Mouse (Mus musculus): ENCODE measurements at regions not wholly inside any gene's neighbourhood (a gene's known extent, or its start where the extent isn't known, plus 50 kb on each side); places are given as distances from the start of the nearest gene placed in this dataset.

- DNase-seq: no peak
Measured at GRCm38 (mm10) chr15:67725239-67725638, 1224.5 kb upstream of the Lrrc6 start.

- no peak for DNase-seq
Measured at GRCm38 (mm10) chr15:67714203-67714602, 1213.5 kb upstream of the Lrrc6 start.

GRCm38 (mm10) chr15:67686140-67686539 is 1185.4 kb upstream of the Lrrc6 start:
- DNase-seq: no peak

- no peak for DNase-seq
Measured at GRCm38 (mm10) chr15:67673276-67673675, 1172.6 kb upstream of the Lrrc6 start.

- no peak for DNase-seq
Measured at GRCm38 (mm10) chr15:67636155-67636554, 1135.4 kb upstream of the Lrrc6 start.

- no peak for DNase-seq
Measured at GRCm38 (mm10) chr15:67626704-67627287, 1126.1 kb upstream of the Lrrc6 start.

- no peak for DNase-seq
Measured at GRCm38 (mm10) chr15:67611896-67612295, 1111.2 kb upstream of the Lrrc6 start.

- no peak for DNase-seq
Measured at GRCm38 (mm10) chr15:67598426-67598825, 1097.7 kb upstream of the Lrrc6 start.

- DNase-seq: no peak
Measured at GRCm38 (mm10) chr15:67576581-67576980, 1075.9 kb upstream of the Lrrc6 start.

GRCm38 (mm10) chr15:67571614-67572013 is 1070.9 kb upstream of the Lrrc6 start:
- no peak for DNase-seq

- DNase-seq: no peak
Measured at GRCm38 (mm10) chr15:67557304-67557703, 1056.6 kb upstream of the Lrrc6 start.

GRCm38 (mm10) chr15:67551911-67552310 is 1051.2 kb upstream of the Lrrc6 start:
- DNase-seq: no peak

GRCm38 (mm10) chr15:67546896-67547400 is 1046.2 kb upstream of the Lrrc6 start:
- no peak for DNase-seq

GRCm38 (mm10) chr15:67545745-67546144 is 1045.0 kb upstream of the Lrrc6 start:
- DNase-seq: no peak

- DNase-seq: no peak
Measured at GRCm38 (mm10) chr15:67513722-67514121, 1013.0 kb upstream of the Lrrc6 start.

- no peak for DNase-seq
Measured at GRCm38 (mm10) chr15:67495001-67495658, 994.4 kb upstream of the Lrrc6 start.

GRCm38 (mm10) chr15:67481733-67482132 is 981.0 kb upstream of the Lrrc6 start:
- DNase-seq: no peak

GRCm38 (mm10) chr15:67474325-67474724 is 973.6 kb upstream of the Lrrc6 start:
- DNase-seq: no peak

GRCm38 (mm10) chr15:67472979-67473378 is 972.3 kb upstream of the Lrrc6 start:
- no peak for DNase-seq

GRCm38 (mm10) chr15:67471283-67471682 is 970.6 kb upstream of the Lrrc6 start:
- no peak for DNase-seq

- no peak for DNase-seq
Measured at GRCm38 (mm10) chr15:67470036-67470435, 969.3 kb upstream of the Lrrc6 start.

GRCm38 (mm10) chr15:67467404-67468345 is 967.0 kb upstream of the Lrrc6 start:
- no peak for DNase-seq

GRCm38 (mm10) chr15:67462863-67463262 is 962.2 kb upstream of the Lrrc6 start:
- no peak for DNase-seq

Data from liver (tissue).